9 mouse cellular contexts compared by ENCODE assay signal in genomic region chr4:141213342-141213741, GRCm38 (mm10). TPM values are rescaled to one million over a fixed set of nuclear protein-coding genes. Genes with fewer than 3 reads are reported as not detected.
DNase-seq lines count a peak whose midpoint lies in the region; ATAC-seq and TF ChIP-seq lines count a peak whose summit lies in the region.
"Had no signal": no experiment of that assay in that cellular context is flagged by ENCODE, and none has a peak within 500 bp of the region (broad histone marks: within the 10 kb centered on the region; RNA-seq: fewer than 3 reads in every experiment).

No protein-coding gene starts in this region.

- peaks cover 12% of the 10 kb centered on the region for H3K4me1 ChIP-seq in forebrain, embryonic 15.5 days
- H3K4me1 ChIP-seq in liver, postnatal 0 days (ENCODE audit: insufficient read depth) = peaks cover 12% of the 10 kb centered on the region

- H3K4me3 ChIP-seq in gastrocnemius, adult 2 months = peak overlapping the region; percentile 81
- H3K4me3 ChIP-seq in forebrain, embryonic 15.5 days = peak overlapping the region; percentile 66
- peak overlapping the region; percentile 60 for H3K4me3 ChIP-seq in liver, postnatal 0 days (ENCODE audit: low read depth, low read length)

- intact Hi-C loops in gastrocnemius, adult 2 months (cut with DNase I) = loop anchor here (5.0 kb wide), 1 partner anchor 66 kb away; the partner anchor contains the start of gene Fbxo42

- no peak for TF ChIP-seq EP300 in liver, postnatal 0 days (IDR thresholded peaks at IDR 0.05; ENCODE audit: low read depth)

- TF ChIP-seq CTCF in gastrocnemius, adult 2 months (IDR thresholded peaks at IDR 0.05) = no peak
- TF ChIP-seq CTCF in liver, postnatal 0 days (IDR thresholded peaks at IDR 0.05; ENCODE audit: low read depth) = no peak

- WGBS in forebrain, embryonic 15.5 days = 31% methylated on average over 2 of the region's 2 CpGs
- 53% methylated on average over 2 of the region's 2 CpGs for WGBS in liver, postnatal 0 days (ENCODE audit: insufficient replicate concordance)

- H3K27me3 ChIP-seq in forebrain, embryonic 15.5 days = no peaks in the 10 kb centered on the region
- no peaks in the 10 kb centered on the region for H3K27me3 ChIP-seq in liver, postnatal 0 days (ENCODE audit: insufficient read depth, low read length)

- H3K9ac ChIP-seq in forebrain, embryonic 15.5 days (replicated peaks) = peak overlapping the region; percentile 80
- no peak overlapping the region for H3K9ac ChIP-seq in liver, postnatal 0 days (replicated peaks)

- no peak for DNase-seq in gastrocnemius, adult 2 months
- no peak for DNase-seq in gastrocnemius, postnatal 10 days
- DNase-seq in 3T3-L1 (ENCODE audit: low read depth, low spot score) = peak; percentile 10
- DNase-seq in liver, postnatal 0 days = no peak
- DNase-seq in urinary bladder, postnatal 14 days (ENCODE audit: low spot score) = no peak
- no peak for DNase-seq in right cerebral cortex, postnatal 14 days

- no peaks in the 10 kb centered on the region for H3K9me3 ChIP-seq in forebrain, embryonic 15.5 days
- no peaks in the 10 kb centered on the region for H3K9me3 ChIP-seq in liver, postnatal 0 days (ENCODE audit: low read length)

- peak overlapping the region; percentile 89 for H3K4me2 ChIP-seq in forebrain, embryonic 15.5 days (replicated peaks)
- peak overlapping the region; percentile 91 for H3K4me2 ChIP-seq in liver, postnatal 0 days (ENCODE audit: low read depth, low read length)

- H3K36me3 ChIP-seq in forebrain, embryonic 15.5 days = no peaks in the 10 kb centered on the region
- no peaks in the 10 kb centered on the region for H3K36me3 ChIP-seq in liver, postnatal 0 days (replicated peaks; ENCODE audit: insufficient read depth, low read length)

- peak; percentile 51 for ATAC-seq in forebrain, embryonic 15.5 days (replicated peaks)
- no peak for ATAC-seq in liver, postnatal 0 days
- ATAC-seq in megakaryocyte-erythroid progenitor cell, adult 5-6 weeks (replicated peaks; ENCODE audit: low FRiP score, low TSS enrichment, poor library complexity, severe bottlenecking) = no peak

- H3K27ac ChIP-seq in gastrocnemius, adult 2 months = peak overlapping the region; percentile 77
- peak overlapping the region; percentile 79 for H3K27ac ChIP-seq in forebrain, embryonic 15.5 days (replicated peaks)
- no peak overlapping the region for H3K27ac ChIP-seq in liver, postnatal 0 days (ENCODE audit: low read depth)

RNA-seq across cellular contexts. Expression of gene Rsg1, which starts 0.4 kb away (rescaled TPM):
- total RNA-seq in gastrocnemius, adult 2 months (2021) = not detected
- total RNA-seq in gastrocnemius, postnatal 10 days (2021) = under 1 TPM; 0.70 to 0.89 TPM
- 8.4 and 10.9 TPM in 2 replicates for polyA plus RNA-seq in forebrain, embryonic 15.5 days (2015; fragmentation: Nextera tagmentation; extraction: Ambion mirVana)
- polyA plus RNA-seq in liver, postnatal 0 days (2015; fragmentation: Nextera tagmentation; extraction: Ambion mirVana) = 0.43 and 0.79 TPM in 2 replicates
- total RNA-seq in megakaryocyte-erythroid progenitor cell, adult 5-6 weeks (2014; fragmentation: Nextera tagmentation) = 0.81 and 10.9 TPM in 2 replicates
- total RNA-seq in megakaryocyte-erythroid progenitor cell, adult 5-6 weeks (2017) = 3.2 TPM in 1 of 2 replicates, not detected in the other

RNA-seq across cellular contexts. Expression of gene Arhgef19, which starts 26.0 kb away (rescaled TPM):
- under 1 TPM; 0.31 to 0.33 TPM for total RNA-seq in gastrocnemius, adult 2 months (2021)
- 1 to 10 TPM; 2.6 to 3.2 TPM for total RNA-seq in gastrocnemius, postnatal 10 days (2021)
- 1.3 TPM in 2 replicates for polyA plus RNA-seq in forebrain, embryonic 15.5 days (2015; fragmentation: Nextera tagmentation; extraction: Ambion mirVana)
- polyA plus RNA-seq in liver, postnatal 0 days (2015; fragmentation: Nextera tagmentation; extraction: Ambion mirVana) = 3.0 and 4.2 TPM in 2 replicates
- not detected in 2 replicates for total RNA-seq in megakaryocyte-erythroid progenitor cell, adult 5-6 weeks (2014; fragmentation: Nextera tagmentation)
- total RNA-seq in megakaryocyte-erythroid progenitor cell, adult 5-6 weeks (2017) = not detected in 2 replicates
- total RNA-seq: common myeloid progenitor, adult 5-6 weeks had no signal
